Mouse (Mus musculus) intestine, embryonic 15.5 days (tissue): Measurements from ENCODE around the gene Vhl. TPM values are rescaled to one million over a fixed set of nuclear protein-coding genes. Genes with fewer than 3 reads are reported as not detected.
"Not testable (repeated sequence)": the region's sequence is repeated elsewhere in the genome, so short reads cannot be mapped to it uniquely, and the experiment has no call there.

Source experiments
- ATAC-seq: fragments of 200-750 bp; cut with Nextera tagmentation; 2 replicates; pipeline ENCODE4 v1.8.0; 2017; ENCODE audit warnings: moderate TSS enrichment, moderate library complexity
- H3K27ac ChIP-seq: fragments of 300-500 bp; sonication (generic); 2 replicates; pipeline ENCODE4 v1.5.1; 2015; ENCODE audit warnings: mild to moderate bottlenecking, inconsistent platforms
- H3K27me3 ChIP-seq: fragments of 300-500 bp; sonication (generic); replicated peaks from 2 replicates; pipeline ENCODE4 v1.6.1; 2015; ENCODE audit warnings: inconsistent platforms
- H3K36me3 ChIP-seq: fragments of 300-500 bp; sonication (generic); 2 replicates; pipeline ENCODE4 v1.6.1; 2015; ENCODE audit warnings: inconsistent platforms
- H3K4me1 ChIP-seq: fragments of 300-500 bp; sonication (generic); replicated peaks from 2 replicates; pipeline ENCODE4 v1.6.1; 2015; ENCODE audit warnings: inconsistent platforms
- H3K4me2 ChIP-seq: fragments of 300-500 bp; sonication (generic); replicated peaks from 2 replicates; pipeline ENCODE4 v1.6.1; 2015; ENCODE audit warnings: mild to moderate bottlenecking, inconsistent platforms
- H3K4me3 ChIP-seq: fragments of 300-500 bp; sonication (generic); replicated peaks from 2 replicates; pipeline ENCODE4 v1.5.1; 2015; ENCODE audit warnings: inconsistent platforms
- H3K9ac ChIP-seq: fragments of 300-500 bp; sonication (generic); 2 replicates; pipeline ENCODE4 v1.6.1; 2015; ENCODE audit warnings: inconsistent platforms
- H3K9me3 ChIP-seq: fragments of 300-500 bp; sonication (generic); 2 replicates; pipeline ENCODE4 v1.6.1; 2016; ENCODE audit warnings: inconsistent platforms
- WGBS: fragments of 180-500 bp; shearing (Covaris S2); methylation state at CpG from one replicate; pipeline ENCODE4 v1.1.7; 2015; 5-methylcytosine and 5-hydroxymethylcytosine counted together
- polyA plus RNA-seq: library from polyadenylated mRNA; unstranded; fragments of >200 nt; fragmentation: Nextera tagmentation; extraction: Ambion mirVana; gene quantifications from 2 replicates; pipeline ENCODE4 v1.2.1, GENCODE M21; 2015

Vhl gene
- polyA plus RNA-seq, 1 experiment from 2014 or later = 37.5 TPM

DNA sequence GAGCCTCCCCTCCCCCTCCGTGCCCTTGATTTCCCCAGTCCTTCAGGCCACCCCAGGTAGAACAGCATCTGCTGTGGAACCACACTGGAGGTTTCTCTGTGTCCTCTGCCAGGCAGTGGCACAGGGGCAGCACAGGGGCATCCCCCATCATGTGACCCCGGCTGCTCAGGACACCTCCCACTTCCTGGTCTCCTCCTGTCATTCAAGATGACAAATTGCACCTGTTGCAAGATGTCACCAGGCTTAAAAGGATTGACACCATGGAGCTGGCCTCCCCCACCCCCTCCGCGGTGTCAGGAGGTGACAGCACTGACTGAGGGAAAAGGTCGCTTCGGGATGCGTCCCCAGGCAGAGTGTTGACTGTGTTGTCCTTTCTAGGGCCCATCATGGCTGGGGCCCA is 46.1 kb downstream of the Vhl start:
- no peaks in the 10 kb centered on the region for H3K9me3 ChIP-seq
- H3K27ac ChIP-seq = peak overlapping the region; percentile 86; the same call in 1 of the 2 replicates
- ATAC-seq = 0 out of 2 replicates have a peak, but pooled peaks have one; percentile 1
- H3K9ac ChIP-seq = no peak overlapping the region
- no peaks in the 10 kb centered on the region for H3K27me3 ChIP-seq
- H3K4me1 ChIP-seq = peaks cover 15% of the 10 kb centered on the region; the same call in 1 of the 2 replicates
- H3K4me3 ChIP-seq = no peak overlapping the region
- no peaks in the 10 kb centered on the region for H3K36me3 ChIP-seq
- WGBS = 58% methylated on average over 7 of the region's 7 CpGs
- no peak overlapping the region for H3K4me2 ChIP-seq

DNA sequence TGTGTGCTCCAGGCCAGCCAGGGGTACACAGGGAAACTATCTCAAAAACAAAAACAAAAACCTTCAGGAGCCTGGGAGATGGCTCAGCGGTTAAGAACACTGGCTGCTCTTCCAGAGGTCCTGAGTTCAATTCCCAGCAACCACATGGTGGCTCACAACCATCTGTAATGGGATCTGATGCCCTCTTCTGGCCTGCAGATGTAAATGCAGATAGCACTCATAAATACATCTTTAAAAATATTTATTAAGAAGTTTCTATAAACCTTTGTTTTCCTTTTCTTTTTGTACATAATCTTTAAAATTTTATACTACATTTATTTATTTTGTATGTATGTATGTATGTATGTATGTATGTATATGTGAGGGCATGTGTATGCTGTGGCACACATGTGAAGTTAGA is 48.3 kb downstream of the Vhl start:
- H3K9ac ChIP-seq, ATAC-seq, H3K27ac ChIP-seq, H3K4me2 ChIP-seq, H3K9me3 ChIP-seq, H3K27me3 ChIP-seq, H3K4me3 ChIP-seq, H3K36me3 ChIP-seq: not testable (repeated sequence)
- 89% methylated on average over 1 of the region's 1 CpGs for WGBS
- H3K4me1 ChIP-seq = peaks cover 15% of the 10 kb centered on the region; the same call in 1 of the 2 replicates

DNA sequence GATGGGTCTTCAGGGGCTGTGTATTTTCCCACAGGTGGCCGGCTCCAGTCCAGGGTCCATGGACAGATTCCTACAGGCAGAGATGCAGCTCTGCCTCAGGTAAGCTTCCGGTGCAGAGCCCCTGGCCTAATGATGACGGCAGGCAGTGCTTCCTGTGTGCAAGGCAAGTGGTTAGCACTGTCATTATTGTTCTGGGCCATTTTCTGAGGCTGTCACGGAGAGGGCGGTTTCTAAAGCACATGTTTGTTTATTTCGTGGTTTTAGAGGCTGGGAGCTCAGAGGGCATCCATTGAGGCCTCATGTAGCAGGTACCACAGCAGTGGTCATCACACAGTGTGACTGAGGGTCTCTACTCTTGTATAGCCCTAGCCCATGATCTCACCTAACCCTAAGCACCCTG is 49.2 kb downstream of the Vhl start:
- no peak overlapping the region for H3K4me2 ChIP-seq
- 77% methylated on average over 6 of the region's 6 CpGs for WGBS
- ATAC-seq = no peak
- peaks cover 13% of the 10 kb centered on the region; the same call in 1 of the 2 replicates for H3K4me1 ChIP-seq
- H3K9ac ChIP-seq = no peak overlapping the region
- no peaks in the 10 kb centered on the region for H3K9me3 ChIP-seq
- H3K27me3 ChIP-seq = no peaks in the 10 kb centered on the region
- no peaks in the 10 kb centered on the region for H3K36me3 ChIP-seq
- H3K27ac ChIP-seq = no peak overlapping the region
- H3K4me3 ChIP-seq = no peak overlapping the region

DNA sequence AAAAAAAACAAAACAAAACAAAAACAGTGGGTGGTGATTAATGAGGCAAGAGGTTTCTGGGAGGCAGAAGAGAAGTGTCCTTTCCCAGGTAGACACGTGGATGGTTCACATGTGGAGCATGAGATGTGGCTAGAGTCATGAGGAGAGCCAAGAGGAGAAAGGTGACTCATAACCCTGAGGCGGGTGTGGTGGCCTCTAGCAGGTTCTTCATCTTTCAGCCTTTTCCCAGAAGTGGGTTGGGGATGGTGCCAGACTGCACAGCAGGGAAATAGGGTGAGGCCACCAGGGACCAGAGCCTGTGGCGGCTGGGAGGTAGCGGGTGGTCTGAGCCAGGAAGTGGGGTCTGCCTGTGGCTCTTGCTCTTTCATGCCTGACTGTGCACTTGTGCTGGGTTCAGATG is 51.5 kb downstream of the Vhl start:
- Histone ChIP-seq H3K27me3 (no peaks in the 10 kb centered on the region), H3K4me3 (no peak overlapping the region), H3K9me3 (no peaks in the 10 kb centered on the region), H3K4me2 (no peak overlapping the region), H3K36me3 (no peaks in the 10 kb centered on the region), H3K27ac (no peak overlapping the region), H3K4me1 (no peaks in the 10 kb centered on the region), H3K9ac (no peak overlapping the region)
- 80% methylated on average over 4 of the region's 4 CpGs for WGBS
- ATAC-seq = peak; percentile 48

DNA sequence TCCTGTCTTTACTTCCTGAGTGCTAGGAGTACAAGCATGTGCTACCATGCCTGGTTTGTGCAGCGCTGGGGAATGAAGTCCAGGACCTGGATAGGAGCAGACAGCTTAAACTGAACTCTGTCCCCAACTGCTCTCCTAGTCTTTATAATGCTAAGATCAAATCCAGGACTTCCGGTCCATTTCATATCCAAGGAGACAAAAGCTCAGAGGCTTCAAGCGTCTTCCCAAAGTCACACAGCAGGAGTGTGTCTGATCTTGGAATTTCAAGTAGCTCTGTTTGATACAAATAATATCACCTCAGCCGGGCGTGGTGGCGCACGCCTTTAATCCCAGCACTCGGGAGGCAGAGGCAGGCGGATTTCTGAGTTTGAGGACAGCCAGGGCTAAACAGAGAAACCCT is 52.2 kb downstream of the Vhl start:
- H3K9ac ChIP-seq = no peak overlapping the region
- no peaks in the 10 kb centered on the region for H3K27me3 ChIP-seq
- H3K4me2 ChIP-seq = no peak overlapping the region
- no peaks in the 10 kb centered on the region for H3K9me3 ChIP-seq
- H3K4me3 ChIP-seq = no peak overlapping the region
- 92% methylated on average over 9 of the region's 9 CpGs for WGBS
- ATAC-seq = no peak
- H3K4me1 ChIP-seq = no peaks in the 10 kb centered on the region
- no peaks in the 10 kb centered on the region for H3K36me3 ChIP-seq
- no peak overlapping the region for H3K27ac ChIP-seq

DNA sequence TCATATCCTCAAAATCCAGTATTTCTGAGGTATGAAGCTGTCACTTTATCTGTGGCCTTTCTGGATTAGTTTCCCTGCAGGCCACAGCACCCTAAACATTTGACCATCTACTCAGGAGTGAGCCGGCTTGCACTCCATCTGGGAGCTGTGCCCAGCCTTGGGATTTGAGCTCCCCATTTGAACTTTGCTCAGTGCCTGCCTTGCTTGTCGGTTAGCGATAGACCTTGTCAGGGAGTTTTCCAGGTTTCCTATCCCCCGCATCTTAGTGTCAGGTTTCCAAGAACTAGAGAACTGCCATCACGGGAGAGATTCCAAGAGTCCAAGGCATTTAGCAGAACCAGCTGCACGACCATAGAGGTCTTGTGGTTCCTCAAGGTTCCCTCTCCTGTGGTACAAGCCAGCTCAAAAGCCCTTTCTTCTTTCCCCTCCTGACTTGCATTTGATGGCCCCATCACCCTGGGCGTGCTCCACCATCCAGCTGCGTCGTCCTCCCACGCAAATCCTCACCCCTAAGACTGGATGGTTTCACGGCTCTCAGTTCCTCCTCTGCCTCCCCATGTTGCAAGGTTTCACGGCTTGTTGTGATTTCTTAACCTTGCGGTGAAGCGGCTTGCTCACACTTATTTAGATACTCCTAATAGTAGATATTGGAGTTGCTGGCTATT is 53.4 kb downstream of the Vhl start:
- 61% methylated on average over 14 of the region's 14 CpGs for WGBS
- Histone ChIP-seq H3K27ac (no peak overlapping the region), H3K27me3 (no peaks in the 10 kb centered on the region), H3K36me3 (no peaks in the 10 kb centered on the region), H3K4me2 (no peak overlapping the region), H3K4me3 (no peak overlapping the region), H3K9me3 (no peaks in the 10 kb centered on the region), H3K9ac (no peak overlapping the region), H3K4me1 (no peaks in the 10 kb centered on the region)
- no peak for ATAC-seq

DNA sequence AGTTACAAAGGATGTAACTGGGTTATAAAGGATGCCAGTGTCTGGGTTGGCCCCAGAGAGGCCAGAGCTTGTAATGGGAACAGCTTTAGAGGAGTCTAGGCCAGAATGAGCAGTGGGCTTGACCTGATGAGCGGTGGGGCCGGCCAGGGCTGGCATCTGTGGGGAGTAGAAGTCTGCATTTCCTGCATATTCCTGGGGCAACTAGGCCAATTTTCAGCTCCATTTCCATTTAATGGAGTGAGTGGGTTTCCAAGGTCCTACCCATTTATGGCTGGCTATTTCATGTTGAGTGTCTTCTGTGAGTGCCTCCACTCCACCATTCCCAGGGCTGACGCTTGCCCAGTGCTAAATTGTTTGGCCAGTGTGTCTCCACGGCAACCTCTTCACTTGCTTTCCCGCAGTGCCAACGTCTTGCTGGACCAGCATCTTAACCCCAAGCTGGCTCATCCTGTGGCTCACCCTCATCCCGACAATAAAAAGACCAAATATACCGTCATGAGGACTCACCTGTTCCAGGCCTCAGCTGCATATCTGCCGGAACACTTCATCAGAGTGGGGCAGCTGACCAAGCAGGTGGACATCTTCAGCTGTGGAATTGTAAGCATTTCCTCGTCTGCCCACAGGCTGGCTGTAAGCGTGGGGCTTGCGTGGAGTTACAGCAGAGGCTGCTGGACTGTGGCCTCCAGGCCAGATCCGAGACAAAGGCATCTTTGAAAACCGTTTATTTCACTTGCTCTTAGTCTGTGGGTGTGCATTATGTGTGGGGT is 54.7 kb downstream of the Vhl start:
- 78% methylated on average over 14 of the region's 14 CpGs for WGBS
- Histone ChIP-seq H3K9ac (no peak overlapping the region), H3K4me1 (no peaks in the 10 kb centered on the region), H3K9me3 (no peaks in the 10 kb centered on the region), H3K4me3 (no peak overlapping the region), H3K4me2 (no peak overlapping the region), H3K27me3 (no peaks in the 10 kb centered on the region), H3K36me3 (no peaks in the 10 kb centered on the region), H3K27ac (no peak overlapping the region)
- no peak for ATAC-seq

DNA sequence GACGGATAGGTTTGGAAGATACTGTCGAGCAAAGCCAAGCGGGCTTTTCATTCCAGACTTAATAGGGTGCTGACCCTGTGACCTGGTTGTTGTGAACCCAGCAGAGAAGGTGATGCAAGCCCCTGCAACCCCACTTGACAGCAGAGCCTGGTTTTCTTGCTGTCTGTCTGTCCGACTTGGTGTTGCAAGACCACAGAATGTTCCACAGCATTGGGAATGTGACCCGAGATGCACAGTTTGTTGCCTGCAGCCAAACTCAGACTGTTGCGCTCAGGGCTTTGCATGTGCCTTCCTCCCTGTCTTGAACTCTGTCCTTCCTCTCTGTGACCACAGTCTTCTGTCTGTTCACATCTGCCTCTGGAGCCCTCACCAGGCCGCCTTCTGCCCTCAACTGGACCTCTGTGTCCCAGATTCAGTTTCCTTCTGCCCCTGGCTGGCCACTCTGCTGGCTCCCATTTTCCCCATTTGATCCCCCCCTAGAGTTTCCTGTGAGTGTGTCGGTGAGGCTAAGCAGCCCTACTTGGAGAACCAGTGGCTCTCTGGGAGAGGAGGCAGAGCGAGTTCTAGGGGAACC is 56.3 kb downstream of the Vhl start:
- Histone ChIP-seq H3K27ac (0 out of 2 replicates have a peak overlapping the region, but pooled peaks have one; percentile 2), H3K4me1 (no peaks in the 10 kb centered on the region), H3K9ac (no peak overlapping the region), H3K4me2 (no peak overlapping the region), H3K36me3 (no peaks in the 10 kb centered on the region), H3K27me3 (no peaks in the 10 kb centered on the region), H3K9me3 (no peaks in the 10 kb centered on the region), H3K4me3 (no peak overlapping the region)
- WGBS = 76% methylated on average over 9 of the region's 9 CpGs
- ATAC-seq = no peak

Other genes starting within 250 kb of the Vhl start
- 41.3 and 44.0 TPM in 2 replicates for gene Tada3, start 246.1 kb upstream of the Vhl start, polyA plus RNA-seq
- 414 and 427 TPM in 2 replicates for gene Arpc4, start 245.8 kb upstream of the Vhl start, polyA plus RNA-seq
- 3.7 and 4.1 TPM in 2 replicates for gene Ttll3, start 234.7 kb upstream of the Vhl start, polyA plus RNA-seq
- gene Rpusd3, start 204.6 kb upstream of the Vhl start, polyA plus RNA-seq = 24.3 and 25.6 TPM in 2 replicates
- gene Cidec, start 188.2 kb upstream of the Vhl start, polyA plus RNA-seq = 11.8 and 12.8 TPM in 2 replicates
- 83.8 and 87.7 TPM in 2 replicates for gene Jagn1, start 181.4 kb upstream of the Vhl start, polyA plus RNA-seq
- 7.8 and 8.4 TPM in 2 replicates for gene Il17re, start 165.5 kb upstream of the Vhl start, polyA plus RNA-seq
- gene Il17rc, start 152.5 kb upstream of the Vhl start, polyA plus RNA-seq = 26.6 and 27.2 TPM in 2 replicates
- gene Creld1, start 140.7 kb upstream of the Vhl start, polyA plus RNA-seq = 21.9 and 22.7 TPM in 2 replicates
- gene Prrt3, start 122.0 kb upstream of the Vhl start, polyA plus RNA-seq = 0.43 and 0.45 TPM in 2 replicates
- gene Emc3, start 92.3 kb upstream of the Vhl start, polyA plus RNA-seq = 84.2 and 88.3 TPM in 2 replicates
- 9.6 and 10.3 TPM in 2 replicates for gene Fancd2, start 92.3 kb upstream of the Vhl start, polyA plus RNA-seq
- gene Fancd2os, start 23.2 kb upstream of the Vhl start, polyA plus RNA-seq = 0.13 TPM in 1 of 2 replicates, not detected in the other
- gene Brk1, start 19.2 kb upstream of the Vhl start, polyA plus RNA-seq = 198 and 201 TPM in 2 replicates
- 11.0 and 13.9 TPM in 2 replicates for gene Irak2, start 14.5 kb downstream of the Vhl start, polyA plus RNA-seq
- 0.97 and 1.2 TPM in 2 replicates for gene Tatdn2, start 73.1 kb downstream of the Vhl start, polyA plus RNA-seq
- 103 and 125 TPM in 2 replicates for gene Ghrl, start 95.9 kb downstream of the Vhl start, polyA plus RNA-seq
- 254 and 276 TPM in 2 replicates for gene Sec13, start 116.8 kb downstream of the Vhl start, polyA plus RNA-seq